Mouse (Mus musculus) kidney, adult 11 months (tissue): ENCODE measurements around the gene Gm12355.
A peak's percentile ranks its signal among the peaks of the same experiment; 100 is the strongest.
"Not testable (repeated sequence)": the region's sequence is repeated elsewhere in the genome, so short reads cannot be mapped to it uniquely, and the experiment has no call there.

Source experiments
- DNase-seq: peaks from one replicate; pipeline ENCODE4 v3.0.0; 2022

Gene Gm12355

DNA sequence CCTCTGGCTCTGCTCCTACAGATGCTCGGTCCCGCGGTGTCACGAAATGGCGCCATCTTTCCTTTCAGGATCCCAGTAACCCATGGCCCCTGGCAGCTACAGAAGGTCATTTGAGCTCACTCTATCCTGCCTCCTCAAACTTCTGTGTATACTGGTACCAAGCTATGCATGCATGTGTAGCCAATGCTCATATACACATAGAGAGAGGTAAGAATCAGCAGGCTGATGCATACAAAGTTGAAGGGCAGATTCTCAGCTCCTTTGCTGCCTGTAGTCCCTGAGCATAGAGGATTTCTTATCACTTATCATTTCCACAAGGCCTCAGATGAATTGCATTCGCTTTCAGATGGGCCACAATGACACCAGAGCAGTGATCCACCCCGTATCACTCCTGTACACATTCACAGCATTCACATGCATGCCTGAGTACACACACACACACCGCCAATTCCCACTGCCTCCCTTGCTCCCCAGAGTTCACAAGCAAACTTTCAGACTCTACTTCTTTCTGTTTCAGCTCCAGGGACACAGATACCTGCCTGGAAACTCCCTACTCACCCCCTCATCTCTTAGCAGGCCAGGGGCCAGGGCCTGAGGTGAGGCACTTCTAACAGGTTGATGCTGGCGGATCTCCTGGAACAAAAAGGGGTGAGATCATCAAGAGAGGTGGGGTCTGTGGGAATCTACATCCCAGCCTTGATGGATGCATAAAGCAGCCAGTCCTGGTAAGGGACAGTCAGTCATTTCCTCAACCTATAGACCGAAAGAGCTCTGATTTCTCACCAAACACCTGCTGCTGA is at the start of gene Gm12355, which contains the start of gene Gsdma3:
Gm12355 (minus strand) TSS at position 51 of the 800 bp plus-strand sequence.
Gsdma3 (plus strand) TSS at position 750 of the 800 bp plus-strand sequence.
- DNase-seq, result no peak

DNA sequence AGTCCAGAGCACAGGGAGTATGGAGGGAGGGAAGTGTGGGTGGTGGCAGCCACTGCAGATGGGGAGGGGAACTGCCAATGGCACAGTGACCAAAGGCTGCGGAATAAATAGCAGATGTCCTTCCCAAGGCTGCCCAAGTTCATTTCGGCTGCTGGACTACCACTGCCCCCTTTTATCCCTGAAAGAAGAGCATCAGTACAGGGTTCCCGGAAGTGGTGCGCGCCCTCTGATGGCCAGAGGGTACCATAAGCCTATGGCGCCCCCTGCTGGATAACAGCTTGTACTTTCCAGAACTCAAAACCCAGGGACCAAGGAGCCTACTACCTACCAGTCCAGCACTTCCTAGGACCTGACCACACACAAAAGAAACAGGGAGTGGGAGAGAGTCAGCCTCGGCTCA is 47.7 kb upstream of the Gm12355 start:
- peak; percentile 30 for DNase-seq

DNA sequence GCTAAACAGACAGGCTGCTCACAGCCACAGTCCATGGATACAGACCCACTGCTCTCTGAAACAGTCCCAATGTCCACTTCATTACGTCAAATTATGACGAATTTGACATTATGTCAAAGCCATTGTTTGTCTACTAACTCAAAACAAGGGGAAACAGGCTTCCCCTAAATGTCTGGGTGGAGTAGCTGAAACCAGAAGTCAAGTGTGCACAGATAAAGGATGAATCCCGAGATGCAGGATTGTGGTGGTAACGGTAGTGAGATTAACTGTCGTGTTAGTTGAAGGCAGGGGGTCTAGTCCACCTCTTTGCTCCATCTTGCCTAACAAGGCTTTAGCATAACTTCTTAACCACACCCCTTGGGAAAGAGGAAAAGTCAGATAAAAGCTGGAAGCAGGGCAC is 47.0 kb upstream of the Gm12355 start:
- DNase-seq, result no peak

DNA sequence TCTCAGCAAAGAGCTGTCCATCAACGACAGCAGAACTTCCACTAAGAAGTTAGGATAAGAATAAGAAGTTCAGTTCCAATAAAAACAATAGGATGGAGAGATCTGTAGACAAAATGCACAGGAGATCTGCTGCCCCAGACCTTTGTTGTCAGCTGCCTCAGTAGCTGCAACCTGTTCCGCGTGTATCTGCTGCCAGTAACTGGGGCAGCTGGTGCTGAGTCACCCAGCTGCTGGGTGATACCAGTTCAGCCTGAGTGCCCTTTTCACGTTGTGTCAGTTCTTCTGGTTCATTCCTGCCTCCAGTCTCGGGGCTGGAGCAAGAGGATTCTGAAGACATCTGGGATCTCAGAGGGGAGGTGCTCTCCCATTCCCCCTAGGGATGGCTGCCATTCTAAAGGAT is 46.4 kb upstream of the Gm12355 start:
- no peak for DNase-seq

DNA sequence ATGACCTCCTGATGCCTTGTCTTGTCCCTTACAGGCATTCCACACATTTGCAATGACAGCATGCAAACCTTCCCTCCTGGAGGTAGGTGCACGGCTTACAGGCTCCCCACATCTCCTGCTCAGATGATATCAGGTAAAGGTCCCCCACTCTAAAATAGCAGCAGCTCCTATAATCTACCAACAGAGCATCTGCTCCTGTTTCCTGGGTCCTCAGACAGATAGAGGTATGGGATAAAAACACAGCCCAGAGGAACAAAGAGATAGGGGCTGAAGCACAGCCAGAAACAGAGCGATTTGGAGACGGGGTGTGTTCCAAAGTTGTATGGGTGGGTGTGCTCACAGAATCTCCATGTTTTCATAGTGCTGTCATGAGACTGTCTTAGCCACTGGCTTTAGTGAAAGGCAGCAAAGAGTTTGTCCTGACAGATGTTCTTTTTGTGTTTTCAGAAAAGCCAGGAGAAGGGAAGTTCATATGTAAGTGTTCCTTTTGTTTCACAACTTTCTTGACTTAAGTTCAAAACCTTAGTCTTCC is 45.9 kb upstream of the Gm12355 start:
- no peak for DNase-seq

DNA sequence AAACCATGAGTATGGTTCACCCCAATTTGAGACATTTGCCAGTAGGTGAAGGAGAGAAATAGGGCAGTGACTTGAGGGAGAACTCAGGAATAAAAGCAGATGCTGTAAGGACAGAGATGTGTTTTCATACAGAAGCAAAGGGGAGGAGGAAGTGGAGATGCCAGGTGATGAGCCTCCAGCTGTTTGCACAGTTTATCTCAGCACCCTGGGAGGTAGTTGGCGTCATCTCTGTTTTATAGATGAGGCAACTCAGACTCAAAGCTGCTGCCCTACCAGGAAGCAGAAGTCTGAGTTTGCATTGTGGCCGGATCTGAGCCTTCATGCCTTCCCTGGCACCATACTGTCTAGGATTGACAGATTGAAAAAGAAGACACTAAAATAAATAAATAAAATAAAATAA is 43.5 kb upstream of the Gm12355 start:
- DNase-seq, result no peak

DNA sequence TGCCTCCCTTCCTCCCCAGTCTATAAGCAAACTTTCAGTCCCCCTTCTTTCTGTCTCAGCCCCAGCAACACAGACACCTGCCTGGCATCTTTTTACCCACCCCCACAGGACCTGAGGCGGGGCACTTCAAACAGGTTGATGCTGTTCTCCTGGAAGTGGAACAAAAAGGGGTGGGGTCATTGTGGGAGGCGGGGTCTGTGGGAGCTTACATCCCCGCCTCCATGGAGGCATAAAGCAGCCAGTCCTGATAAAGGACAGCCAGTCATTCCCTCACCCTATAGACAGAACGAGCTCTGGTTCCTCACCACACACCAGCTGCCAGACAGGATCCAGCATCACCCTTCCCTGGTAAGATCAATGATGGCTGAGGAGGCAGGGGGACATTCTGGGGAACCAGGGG is 38.6 kb upstream of the Gm12355 start, which contains the start of gene Gsdma:
Gsdma (plus strand) TSS at position 261 of the 400 bp plus-strand sequence.
- DNase-seq, result no peak

DNA sequence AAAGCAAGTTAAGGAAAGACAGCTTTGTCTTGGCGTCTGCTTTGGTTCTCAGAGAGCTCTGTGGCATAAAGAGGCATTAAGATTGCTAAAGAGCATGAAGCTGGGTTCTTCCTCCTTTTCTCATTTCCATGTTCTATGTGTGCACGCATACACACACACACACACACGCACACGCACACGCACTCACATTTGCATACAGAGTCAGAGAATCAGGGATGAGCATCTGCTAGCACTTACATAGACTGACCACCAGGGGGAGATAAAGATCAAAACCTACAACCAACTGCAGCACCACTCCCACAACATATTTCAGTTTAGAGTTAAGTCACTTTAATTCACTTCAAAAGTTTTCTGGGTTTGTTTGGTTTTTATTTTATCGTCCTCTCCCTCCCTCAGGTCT is 35.1 kb upstream of the Gm12355 start:
- no peak for DNase-seq

DNA sequence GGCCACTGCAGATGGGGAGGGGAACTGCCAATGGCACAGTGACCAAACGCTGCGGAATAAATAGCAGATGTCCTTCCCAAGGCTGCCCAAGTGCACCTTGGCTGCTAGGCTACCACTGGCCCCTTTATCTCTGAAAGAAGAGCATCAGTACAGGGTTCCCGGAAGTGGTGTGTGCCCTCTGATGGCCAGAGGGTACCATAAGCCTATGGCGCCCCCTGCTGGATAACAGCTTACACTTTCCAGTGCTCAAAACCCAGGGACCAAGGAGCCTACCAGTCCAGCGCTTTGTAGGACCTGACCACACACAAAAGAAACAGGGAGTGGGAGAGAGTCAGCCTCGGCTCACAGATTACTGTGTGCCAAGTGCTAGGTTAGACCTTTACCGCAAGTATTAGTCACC is 29.6 kb upstream of the Gm12355 start:
- peak; percentile 24 for DNase-seq

DNA sequence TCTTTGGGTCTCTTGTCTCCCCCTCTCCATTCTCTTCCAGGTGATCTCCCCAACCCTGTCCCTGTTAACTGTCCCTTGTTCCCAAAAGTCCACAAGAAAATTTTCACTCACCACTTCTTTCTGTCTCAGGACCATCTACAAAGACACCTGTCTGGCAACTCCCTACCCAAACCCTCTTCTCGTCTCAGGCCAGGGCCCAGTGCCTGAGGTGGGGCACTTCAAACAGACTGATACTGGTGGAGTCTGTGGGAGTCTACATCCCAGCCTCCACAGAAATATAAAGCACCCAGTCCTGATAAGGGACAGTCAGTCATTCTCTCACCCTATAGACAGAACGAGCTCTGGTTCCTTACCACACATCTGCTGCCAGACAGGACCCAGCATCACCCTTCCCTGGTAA is 21.0 kb upstream of the Gm12355 start, which contains the start of gene Gsdma2:
Gsdma2 (plus strand) TSS at position 301 of the 400 bp plus-strand sequence.
- no peak for DNase-seq

DNA sequence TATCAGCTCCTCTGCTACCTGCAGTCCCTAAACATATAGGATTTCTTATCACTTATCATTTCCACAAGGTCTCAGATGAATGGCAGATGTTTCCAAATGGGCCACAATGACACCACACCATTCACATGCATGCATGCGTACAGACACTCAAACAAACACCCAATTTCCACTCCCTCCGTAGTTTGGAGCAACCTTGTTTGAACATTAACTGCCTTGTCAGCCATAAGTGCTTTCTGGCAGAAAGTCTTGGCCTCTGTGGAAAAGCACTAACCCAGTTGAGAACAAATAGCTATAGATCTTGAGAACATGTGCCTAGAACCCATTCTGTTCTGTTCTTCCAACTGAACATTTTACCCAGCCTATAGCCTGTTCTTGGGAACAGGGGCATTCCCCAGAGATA is 20.5 kb upstream of the Gm12355 start:
- peak; percentile 24 for DNase-seq

DNA sequence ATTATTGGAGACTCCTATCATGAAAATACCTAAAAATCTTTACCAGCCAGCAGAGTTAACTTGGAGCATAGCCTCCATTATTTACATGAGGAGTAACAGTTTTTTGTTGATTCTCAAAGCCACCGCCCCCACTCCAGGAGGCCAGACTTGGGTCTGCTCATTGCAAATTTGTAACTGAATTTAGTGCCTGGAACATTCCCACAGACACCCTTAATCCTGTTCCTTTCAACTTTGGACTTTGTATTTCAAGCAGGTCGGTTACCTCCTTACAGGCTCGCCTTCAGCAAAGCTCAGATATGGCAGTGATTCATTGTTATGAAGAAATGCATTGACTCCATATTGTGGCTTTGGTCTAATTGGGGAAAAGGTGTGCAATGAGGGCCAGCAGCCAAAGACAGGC is 19.3 kb upstream of the Gm12355 start:
- peak; percentile 28 for DNase-seq

DNA sequence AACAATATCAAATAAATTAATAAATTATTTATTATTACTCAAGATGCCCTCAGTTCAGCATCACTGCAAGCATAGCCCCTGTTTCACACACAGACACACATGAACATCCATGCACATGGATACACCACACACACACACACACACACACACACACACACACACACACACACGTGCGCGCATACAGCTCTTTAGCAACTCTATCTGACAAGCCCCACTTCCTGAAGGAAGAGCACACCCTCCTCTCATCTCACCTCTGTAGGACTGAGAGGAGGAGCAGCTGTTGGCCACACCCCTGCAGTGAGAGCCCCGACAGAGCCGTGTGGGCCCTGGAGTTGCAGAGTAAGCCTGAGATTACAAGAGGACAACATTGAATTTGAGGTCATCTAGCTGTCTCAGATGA is 14.6 kb upstream of the Gm12355 start:
- DNase-seq, result no peak

DNA sequence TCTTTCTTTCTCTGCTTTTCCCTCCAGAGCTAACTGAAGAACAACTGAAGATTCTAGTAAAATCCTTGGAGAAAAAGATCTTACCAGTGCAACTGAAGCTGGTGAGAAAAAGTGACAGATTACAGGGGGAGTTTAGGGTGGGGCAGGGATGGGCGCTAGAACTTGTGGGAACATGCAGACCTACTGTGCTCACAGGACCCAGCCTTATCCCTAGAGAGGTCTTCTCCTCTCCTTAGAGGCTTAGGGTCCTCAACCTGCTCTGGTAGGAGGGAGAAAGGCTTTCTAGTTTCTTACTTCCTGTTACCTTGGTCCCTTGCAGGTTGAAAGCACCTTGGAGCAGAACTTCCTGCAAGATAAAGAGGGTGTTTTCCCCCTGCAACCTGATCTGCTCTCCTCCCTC is 12.0 kb upstream of the Gm12355 start:
- no peak for DNase-seq

DNA sequence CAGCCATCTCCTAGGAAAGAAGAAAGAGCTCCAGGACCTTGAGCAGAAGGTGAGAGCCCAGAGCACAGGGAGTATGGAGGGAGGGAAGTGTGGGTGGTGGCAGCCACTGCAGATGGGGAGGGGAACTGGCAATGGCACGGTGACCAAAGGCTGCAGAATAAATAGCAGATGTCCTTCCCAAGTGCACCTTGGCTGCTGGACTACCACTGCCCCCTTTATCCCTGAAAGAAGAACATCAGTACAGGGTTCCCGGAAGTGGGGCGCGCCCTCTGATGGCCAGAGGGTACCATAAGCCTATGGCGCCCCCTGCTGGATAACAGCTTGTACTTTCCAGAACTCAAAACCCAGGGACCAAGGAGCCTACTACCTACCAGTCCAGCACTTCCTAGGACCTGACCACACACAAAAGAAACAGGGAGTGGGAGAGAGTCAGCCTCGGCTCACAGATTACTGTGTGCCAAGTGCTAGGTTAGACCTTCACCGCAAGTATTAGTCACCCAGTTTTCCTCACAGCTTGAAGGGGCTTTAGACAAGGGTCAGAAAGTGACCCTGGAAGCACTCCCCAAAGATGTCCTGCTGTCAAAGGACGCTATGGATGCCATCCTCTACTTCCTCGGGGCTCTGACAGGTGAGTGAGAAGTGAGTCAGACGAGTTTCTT is 10.0 kb upstream of the Gm12355 start:
- DNase-seq, result not testable (repeated sequence)

DNA sequence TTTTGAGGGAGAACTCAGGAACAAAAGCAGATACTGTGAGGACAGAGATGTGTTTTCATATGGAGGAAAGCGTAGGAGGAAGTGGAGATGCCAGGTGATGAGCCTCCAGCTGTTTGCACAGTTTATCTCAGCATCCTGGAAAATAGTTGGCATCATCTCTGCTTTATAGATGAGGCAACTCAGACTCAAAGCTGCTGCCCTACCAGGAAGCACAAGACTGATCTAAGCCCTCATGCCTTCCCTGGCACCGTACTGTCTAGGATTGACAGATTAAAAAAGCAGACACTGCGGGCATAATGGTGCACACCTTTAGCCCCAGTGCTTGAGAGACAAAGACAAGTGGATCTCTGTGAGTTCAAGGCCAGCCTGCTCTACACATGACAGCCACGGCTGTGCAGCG is 5.2 kb upstream of the Gm12355 start:
- no peak for DNase-seq

DNA sequence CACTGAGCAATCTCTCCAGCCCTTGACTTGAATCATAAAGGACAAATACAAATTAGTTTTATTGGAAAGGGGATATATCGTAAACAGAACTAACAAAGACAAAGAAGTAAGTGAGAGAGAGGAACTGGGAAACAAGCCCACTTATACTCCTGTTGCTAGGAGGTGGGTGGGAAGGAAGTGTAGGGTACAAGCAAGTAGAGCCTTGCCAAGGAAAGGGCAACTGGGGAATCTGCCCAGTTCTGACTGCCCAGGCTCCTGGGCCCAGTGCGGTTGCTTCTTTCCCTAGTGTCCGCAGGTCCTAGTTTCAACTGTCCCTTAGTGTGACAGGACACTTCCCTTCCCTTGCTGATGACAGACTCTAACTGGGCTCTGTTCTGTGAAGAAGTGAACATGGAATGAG is 3.2 kb upstream of the Gm12355 start:
- no peak for DNase-seq

DNA sequence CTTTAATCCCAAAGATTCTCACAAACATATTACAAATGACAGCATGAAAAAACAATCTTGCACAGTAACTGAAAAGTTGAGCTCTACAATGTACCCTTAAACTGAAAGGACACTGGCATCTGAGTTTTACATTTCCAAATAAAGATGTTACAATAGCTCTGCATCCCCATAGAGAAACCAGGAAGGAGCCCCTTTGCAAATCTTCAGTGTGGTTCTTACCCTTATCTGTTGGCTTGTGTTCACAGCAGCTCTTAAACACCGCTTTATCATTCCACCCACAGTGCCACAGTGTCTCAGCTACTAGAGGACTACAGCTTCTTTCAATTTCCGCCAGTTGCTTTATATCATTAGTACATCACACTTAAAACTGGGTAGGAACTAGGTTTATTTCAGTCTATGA is 1.1 kb downstream of the Gm12355 start:
- DNase-seq, result not testable (repeated sequence)

DNA sequence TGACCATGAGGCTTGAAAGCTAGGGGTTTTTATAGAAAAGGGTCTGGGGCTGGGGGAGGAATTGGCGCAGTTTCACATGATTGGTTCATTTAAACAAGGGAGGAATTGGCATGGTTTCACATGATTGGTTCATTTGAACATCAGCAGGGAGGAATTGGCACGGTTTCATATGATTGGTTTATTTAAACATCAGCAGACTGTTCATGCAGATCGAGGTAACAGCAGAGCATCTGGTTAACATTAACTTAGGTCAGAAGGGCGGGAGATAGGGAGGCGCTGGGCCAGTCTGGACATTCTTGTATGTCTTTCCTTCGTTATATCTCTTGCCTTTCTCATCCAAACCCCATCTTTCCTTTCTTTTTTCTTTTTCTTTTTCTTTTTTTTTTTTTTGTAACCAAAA is 1.5 kb downstream of the Gm12355 start:
- not testable (repeated sequence) for DNase-seq

DNA sequence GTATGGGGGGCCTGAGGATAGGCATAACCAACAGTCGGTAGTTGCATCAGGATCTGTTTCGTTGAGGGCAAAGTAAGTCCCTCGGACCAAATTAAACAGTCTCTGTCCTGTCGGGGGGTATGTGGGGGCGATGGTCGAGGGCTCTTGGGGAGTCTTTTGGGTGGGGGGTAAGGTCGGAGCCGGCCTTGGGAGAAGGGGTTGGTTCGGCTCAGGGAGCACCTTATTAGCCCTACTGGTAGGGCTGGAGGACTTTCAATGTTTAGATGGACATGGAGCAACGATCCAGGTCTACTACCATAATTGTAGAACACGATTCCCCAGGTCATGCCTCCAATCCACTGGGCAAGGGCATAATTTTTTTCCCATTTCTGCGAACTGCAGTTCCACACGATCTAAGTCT is 4.7 kb downstream of the Gm12355 start:
- no peak for DNase-seq

DNA sequence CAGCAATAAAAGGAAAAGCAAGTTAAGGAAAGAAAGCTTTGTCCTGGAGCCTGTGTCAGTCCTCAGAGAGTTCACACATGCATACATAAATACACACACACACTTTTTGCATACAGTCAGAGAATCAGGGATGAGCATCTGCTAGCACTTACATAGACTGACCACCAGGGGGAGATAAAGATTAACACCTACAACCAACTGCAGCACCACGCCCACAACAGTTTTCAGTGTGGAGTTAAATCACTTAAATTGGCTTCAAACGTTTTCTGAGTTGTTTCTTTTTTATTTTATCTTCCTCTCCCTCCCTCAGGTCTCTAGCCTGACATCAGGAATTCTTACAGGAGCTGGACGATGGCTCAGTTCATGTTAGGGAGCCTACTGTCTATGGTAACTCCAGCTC is 18.7 kb downstream of the Gm12355 start:
- DNase-seq, result no peak

DNA sequence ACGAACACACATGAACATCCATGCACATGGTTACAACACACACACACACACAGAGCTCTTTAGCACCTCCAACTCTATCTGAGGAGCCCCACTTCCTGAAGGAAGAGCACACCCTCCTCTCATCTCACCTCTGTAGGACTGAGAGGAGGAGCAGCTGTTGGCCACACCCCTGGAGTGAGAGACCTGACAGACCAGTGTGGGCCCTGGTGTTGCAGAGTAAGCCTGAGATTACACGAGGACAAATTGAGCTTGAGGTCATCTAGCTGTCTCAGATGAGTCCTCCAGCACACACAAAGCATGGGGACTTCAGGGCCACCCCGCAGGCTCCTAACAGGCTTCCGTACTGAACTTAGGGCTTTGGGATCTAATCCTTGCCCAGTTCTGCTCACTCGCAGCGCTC is 20.6 kb downstream of the Gm12355 start:
- not testable (repeated sequence) for DNase-seq

DNA sequence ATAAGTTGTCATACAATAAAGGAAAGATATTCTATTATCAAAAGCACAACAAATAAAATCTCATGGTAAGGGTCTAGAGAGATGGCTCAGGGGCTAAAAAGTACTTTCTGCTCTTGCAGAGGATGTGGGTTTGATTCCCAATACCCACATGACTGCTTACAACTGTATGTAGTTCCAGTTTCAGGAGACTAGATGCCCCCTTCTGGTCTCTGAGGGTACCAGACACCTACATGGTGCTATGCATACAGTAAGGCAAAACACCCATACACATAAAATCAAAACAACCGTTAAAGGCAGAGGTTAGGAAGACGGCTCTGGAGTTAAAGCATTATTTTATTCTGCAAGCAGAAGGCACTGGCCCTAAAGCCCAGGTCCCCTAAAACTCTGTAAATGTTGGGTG is 21.5 kb downstream of the Gm12355 start:
- no peak for DNase-seq

DNA sequence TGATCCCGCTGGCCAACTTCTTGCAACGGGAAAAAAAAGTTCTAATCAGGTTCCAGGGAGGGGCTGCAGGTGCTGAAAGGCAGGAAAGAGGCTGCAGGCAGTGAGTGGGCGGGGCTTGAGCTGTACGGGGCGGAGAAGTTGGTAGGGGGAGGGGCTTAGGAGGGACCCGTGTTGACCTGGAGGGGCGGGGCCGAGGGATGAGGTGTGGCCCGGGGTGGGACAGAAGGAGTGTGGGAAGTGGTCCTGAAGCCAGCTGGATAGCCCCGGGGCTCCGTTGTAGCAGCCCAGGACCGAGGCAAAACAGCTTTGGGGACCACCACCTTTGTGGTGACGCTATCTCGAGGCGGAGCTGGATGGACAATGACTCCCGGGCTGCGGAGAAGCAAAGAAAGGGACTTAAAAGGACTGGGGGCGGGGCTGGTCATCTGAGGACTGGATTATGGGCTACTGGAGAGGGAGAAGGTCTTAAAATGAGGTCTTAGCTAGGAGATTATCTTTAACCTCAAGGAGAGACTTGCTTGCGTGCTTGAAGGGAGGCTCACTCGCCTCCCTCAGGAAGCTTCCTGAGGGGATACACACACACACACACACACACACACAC is 23.3 kb downstream of the Gm12355 start:
- DNase-seq, result no peak
